ENCODE assay signal across 8 mouse cellular contexts in the genomic region with DNA sequence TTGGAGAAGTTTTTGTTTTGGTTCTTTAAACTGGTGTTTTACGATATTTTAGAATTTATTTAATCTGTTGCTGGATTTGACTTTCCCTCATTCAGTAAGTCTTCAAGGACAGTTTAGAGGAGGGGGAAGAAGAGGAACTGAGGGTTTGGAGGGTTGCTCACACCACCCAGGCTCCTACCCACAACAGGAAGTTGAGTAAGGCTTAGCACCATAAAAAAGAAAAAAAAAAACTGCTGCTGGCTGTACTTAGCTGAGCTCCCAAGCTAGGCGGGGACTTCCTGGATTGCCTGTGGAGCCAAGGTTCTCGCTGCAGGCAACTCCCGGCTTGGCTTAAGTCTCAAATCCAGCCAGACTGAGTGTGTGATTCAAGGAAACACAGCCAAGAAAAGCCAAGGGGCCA. TPM values are rescaled to one million over a fixed set of nuclear protein-coding genes. Genes with fewer than 3 reads are reported as not detected.
DNase-seq lines count a peak whose midpoint lies in the region; ATAC-seq and TF ChIP-seq lines count a peak whose summit lies in the region.

No protein-coding gene starts in this region.

- intact Hi-C loops in heart, adult 2 months (cut with DNase I): loop anchor here (2.0 kb wide), 2 partner anchors 24 to 32 kb away; partner anchors contain the start of genes Bud31, Kpna7 and Pdap1

- H3K9me3 ChIP-seq in kidney, postnatal 0 days (replicated peaks; ENCODE audit: low read length): no peaks in the 10 kb centered on the region

- H3K4me2 ChIP-seq in kidney, postnatal 0 days (ENCODE audit: low read length): peak overlapping the region; percentile 88

- H3K4me1 ChIP-seq in heart, adult 2 months (ENCODE audit: control insufficient read depth, insufficient read depth, low read length): peaks cover 21% of the 10 kb centered on the region
- H3K4me1 ChIP-seq in kidney, postnatal 0 days (replicated peaks; ENCODE audit: insufficient read depth, low read length): peaks cover 7% of the 10 kb centered on the region

- peak; percentile 70; the same call in 1 of the 2 replicates for TF ChIP-seq EP300 in heart, adult 2 months (IDR thresholded peaks at IDR 0.05; ENCODE audit: insufficient read depth, low read depth, low read length)

- peak overlapping the region; percentile 94 for H3K27ac ChIP-seq in heart, adult 2 months
- peak overlapping the region; percentile 82 for H3K27ac ChIP-seq in kidney, postnatal 0 days

- peak; percentile 75 to 87 for DNase-seq in adrenal gland, adult (ENCODE audit: inconsistent age in 2 of 2, low spot score in 1 of 2)
- no peak for DNase-seq in adrenal gland, postnatal 4 days (ENCODE audit: low spot score in 2 of 2)
- peak; percentile 96 for DNase-seq in adipocyte (ENCODE audit: low spot score)
- peak; percentile 65 to 87 for DNase-seq in heart, adult 2 months
- DNase-seq in kidney, postnatal 0 days (ENCODE audit: low spot score): peak; percentile 85
- DNase-seq in lung, postnatal 4 days: peak; percentile 79 to 90
- DNase-seq in thymus, postnatal 25 days: peak; percentile 64
- DNase-seq in cerebellum, postnatal 4 days (ENCODE audit: low spot score in 2 of 2): no peak

- peak; percentile 60; the same call in 1 of the 2 replicates for TF ChIP-seq POLR2A in heart, adult 2 months (IDR thresholded peaks at IDR 0.05; ENCODE audit: insufficient read depth, low read depth, low read length)

- H3K4me3 ChIP-seq in heart, adult 2 months: peak overlapping the region; percentile 40
- H3K4me3 ChIP-seq in kidney, postnatal 0 days (replicated peaks; ENCODE audit: low read depth, low read length): no peak overlapping the region

- H3K36me3 ChIP-seq in heart, adult 2 months (ENCODE audit: control insufficient read depth, insufficient read depth, low read length): no peaks in the 10 kb centered on the region
- no peaks in the 10 kb centered on the region for H3K36me3 ChIP-seq in kidney, postnatal 0 days (ENCODE audit: insufficient read depth, low read length)

- no peaks in the 10 kb centered on the region for H3K79me2 ChIP-seq in heart, adult 2 months (replicated peaks; ENCODE audit: control insufficient read depth, insufficient read depth, low read length)

- no peaks in the 10 kb centered on the region; the same call in 1 of the 2 replicates for H3K27me3 ChIP-seq in heart, adult 2 months (ENCODE audit: control insufficient read depth, insufficient read depth, low read length)
- no peaks in the 10 kb centered on the region for H3K27me3 ChIP-seq in kidney, postnatal 0 days (ENCODE audit: insufficient read depth, low read length)

- 0 out of 2 replicates have a peak, but pooled peaks have one; percentile 14 for ATAC-seq in kidney, postnatal 0 days (replicated peaks; ENCODE audit: low FRiP score, low read depth)

- WGBS in heart, adult 2 months: 28% methylated on average over 4 of the region's 4 CpGs
- WGBS in kidney, postnatal 0 days: 22% methylated on average over 4 of the region's 4 CpGs

- peak overlapping the region; percentile 45; the same call in 1 of the 2 replicates for H3K9ac ChIP-seq in heart, adult 2 months (ENCODE audit: low read depth, low read length)
- H3K9ac ChIP-seq in kidney, postnatal 0 days (ENCODE audit: low read depth, low read length): no peak overlapping the region

- no peak for TF ChIP-seq CTCF in heart, adult 2 months (IDR thresholded peaks at IDR 0.05)
- TF ChIP-seq CTCF in kidney, postnatal 0 days (IDR thresholded peaks at IDR 0.05; ENCODE audit: low read depth): no peak

RNA-seq across cellular contexts. Expression of gene Arpc1b, which starts 2.3 kb away (rescaled TPM):
- total RNA-seq in adrenal gland, postnatal 4 days (2021): 100 to 1,000 TPM; 226 to 243 TPM
- total RNA-seq in heart, adult 2 months (2021): 10 to 100 TPM; 60.8 to 75.0 TPM
- 133 and 137 TPM in 2 replicates for polyA plus RNA-seq in heart, adult 2 months (2012; rRNA removed)
- polyA plus RNA-seq in kidney, postnatal 0 days (2015; fragmentation: Nextera tagmentation; extraction: Ambion mirVana): 261 and 283 TPM in 2 replicates

RNA-seq across cellular contexts. Expression of gene Pdap1, which starts 23.7 kb away (rescaled TPM):
- total RNA-seq in adrenal gland, postnatal 4 days (2021): 100 to 1,000 TPM; 106 to 108 TPM
- total RNA-seq in heart, adult 2 months (2021): 10 to 100 TPM; 37.8 to 38.5 TPM
- polyA plus RNA-seq in heart, adult 2 months (2012; rRNA removed): 16.1 and 19.5 TPM in 2 replicates
- 89.9 and 95.7 TPM in 2 replicates for polyA plus RNA-seq in kidney, postnatal 0 days (2015; fragmentation: Nextera tagmentation; extraction: Ambion mirVana)

RNA-seq across cellular contexts. Expression of gene Bud31, which starts 23.8 kb away (rescaled TPM):
- 100 to 1,000 TPM; 106 to 113 TPM for total RNA-seq in adrenal gland, postnatal 4 days (2021)
- 10 to 100 TPM; 56.5 to 66.5 TPM for total RNA-seq in heart, adult 2 months (2021)
- polyA plus RNA-seq in heart, adult 2 months (2012; rRNA removed): 36.6 and 48.0 TPM in 2 replicates
- 185 and 186 TPM in 2 replicates for polyA plus RNA-seq in kidney, postnatal 0 days (2015; fragmentation: Nextera tagmentation; extraction: Ambion mirVana)

RNA-seq across cellular contexts. Expression of gene Kpna7, which starts 32.5 kb away (rescaled TPM):
- total RNA-seq in adrenal gland, postnatal 4 days (2021): not detected
- not detected for total RNA-seq in heart, adult 2 months (2021)
- polyA plus RNA-seq in heart, adult 2 months (2012; rRNA removed): not detected in 2 replicates
- polyA plus RNA-seq in kidney, postnatal 0 days (2015; fragmentation: Nextera tagmentation; extraction: Ambion mirVana): not detected in 2 replicates

RNA-seq across cellular contexts. Expression of gene Arpc1a, which starts 32.7 kb away (rescaled TPM):
- 100 to 1,000 TPM; 114 to 121 TPM for total RNA-seq in adrenal gland, postnatal 4 days (2021)
- 10 to 100 TPM; 60.4 to 64.4 TPM for total RNA-seq in heart, adult 2 months (2021)
- 67.8 and 79.9 TPM in 2 replicates for polyA plus RNA-seq in heart, adult 2 months (2012; rRNA removed)
- polyA plus RNA-seq in kidney, postnatal 0 days (2015; fragmentation: Nextera tagmentation; extraction: Ambion mirVana): 145 and 156 TPM in 2 replicates

Comparison
In these comparisons a context has a peak if more than half of its experiments do, and no peak if none do; other contexts are left out.
1. DNase-seq: peak in adrenal gland, adult (2 of 2), adipocyte (single experiment), heart, adult 2 months (2 of 2), kidney, postnatal 0 days (single experiment), lung, postnatal 4 days (2 of 2) and thymus, postnatal 25 days (single experiment); none in adrenal gland, postnatal 4 days (0 of 2) and cerebellum, postnatal 4 days (0 of 2).